Mouse (Mus musculus) thymus, postnatal 0 days (tissue): ENCODE data around the gene Obsl1. TPM values are rescaled to one million over a fixed set of nuclear protein-coding genes. Genes with fewer than 3 reads are reported as not detected.
A peak's percentile ranks its signal among the peaks of the same experiment; 100 is the strongest.

ENCODE experiments used
- DNase-seq: peaks from one replicate; pipeline ENCODE4 v3.0.0-alpha.2; 2015; ENCODE audit warnings: low spot score
- polyA plus RNA-seq: library from polyadenylated mRNA; unstranded; fragments of >200 nt; fragmentation: Nextera tagmentation; extraction: Ambion mirVana; gene quantifications from 2 replicates; pipeline ENCODE4 v1.2.1, GENCODE M21; 2015

Obsl1 gene
- polyA plus RNA-seq, 1 experiment from 2014 or later = 10.2 TPM

DNA sequence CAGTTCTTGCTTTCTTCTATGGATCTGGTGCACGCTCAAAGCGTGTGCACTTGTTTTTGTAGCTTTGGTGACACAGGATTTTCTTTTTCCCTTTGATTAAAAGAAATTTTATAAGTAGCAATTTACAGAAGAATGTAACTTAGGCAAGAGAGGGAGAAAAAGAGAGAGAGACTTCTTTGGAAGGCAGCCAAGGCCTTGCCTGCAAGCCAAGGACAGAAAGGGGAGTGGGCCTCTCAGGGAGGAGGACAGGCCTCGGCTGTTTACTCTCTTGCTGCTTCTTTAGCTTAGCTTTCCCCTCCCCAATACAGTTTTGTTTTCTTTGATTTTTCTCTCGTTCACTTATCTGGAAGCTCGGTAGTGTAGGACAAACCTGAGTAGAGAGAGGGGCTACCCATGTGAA, 13.3 kb upstream of the Obsl1 start:
- no peak for DNase-seq

DNA sequence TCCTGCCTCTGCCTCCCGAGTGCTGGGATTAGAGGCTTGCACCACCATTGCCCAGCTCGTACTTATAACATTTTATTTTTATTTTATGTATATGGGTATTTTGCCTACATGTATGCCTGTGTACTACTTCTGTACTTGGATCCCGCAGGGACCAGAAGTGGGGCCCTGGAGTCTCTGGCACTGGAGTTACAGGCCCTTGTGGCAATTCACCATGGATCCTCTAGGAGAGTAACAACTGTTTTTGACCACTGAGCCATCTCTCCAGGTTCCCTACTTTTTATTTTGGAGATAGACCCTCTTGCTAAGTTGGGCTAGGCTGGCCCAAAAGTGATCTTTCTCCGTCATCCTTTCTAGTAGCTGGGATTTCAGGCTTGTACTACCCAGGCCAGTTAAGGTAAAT, 12.2 kb upstream of the Obsl1 start:
- DNase-seq = no peak

DNA sequence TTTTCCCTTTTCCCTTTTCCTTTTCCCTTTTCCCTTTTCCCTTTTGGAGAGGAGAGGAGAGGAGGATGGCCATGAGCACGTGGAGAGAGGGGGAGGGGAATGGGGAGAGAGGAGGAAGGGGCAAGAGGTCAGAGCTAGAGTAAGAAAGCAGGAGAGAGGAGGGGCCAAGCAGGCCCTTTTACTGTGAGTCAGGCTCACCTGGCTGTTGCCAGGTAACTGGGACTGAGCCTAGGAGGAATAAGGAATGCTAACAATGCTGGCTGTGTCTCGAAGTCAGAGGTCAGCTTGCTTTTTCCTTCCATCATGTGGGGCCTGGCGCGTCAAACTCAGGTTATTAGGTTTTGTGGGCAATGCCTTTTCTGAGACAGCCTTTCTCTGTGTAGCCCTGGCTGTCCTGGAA, 11.7 kb upstream of the Obsl1 start:
- DNase-seq = no peak

DNA sequence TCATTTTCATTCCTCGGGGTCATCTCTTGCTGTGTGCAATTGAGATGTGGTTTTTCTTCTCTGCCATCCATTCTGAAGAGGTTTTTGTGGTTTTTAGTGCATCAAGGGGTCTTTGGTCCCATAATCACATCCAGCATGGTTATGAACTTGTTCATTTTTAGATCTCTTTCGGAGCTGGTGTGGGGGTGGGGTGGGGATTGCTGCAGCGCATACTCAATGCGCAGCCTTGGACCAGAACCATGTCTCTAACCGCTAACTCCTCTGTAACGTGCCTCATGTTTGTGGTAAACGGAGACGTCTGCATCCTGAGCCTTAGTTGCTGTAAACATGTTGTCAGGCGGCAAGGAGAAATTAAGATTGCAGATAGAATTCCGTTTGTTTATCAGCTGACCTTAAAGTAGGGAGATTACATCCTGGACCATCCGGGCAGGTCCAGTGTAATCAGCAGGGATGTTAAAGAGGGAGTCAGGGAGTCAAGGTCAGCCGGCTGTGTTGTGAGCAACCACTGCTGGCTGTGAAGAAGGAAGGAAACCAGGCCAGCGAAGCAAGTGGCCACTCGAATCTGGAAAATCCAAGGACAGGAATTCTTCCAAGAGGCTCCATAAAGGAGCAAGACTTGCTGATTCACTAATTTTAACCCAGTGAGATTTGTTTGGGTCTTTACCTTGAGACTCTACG, 10.6 kb upstream of the Obsl1 start:
- DNase-seq = no peak

DNA sequence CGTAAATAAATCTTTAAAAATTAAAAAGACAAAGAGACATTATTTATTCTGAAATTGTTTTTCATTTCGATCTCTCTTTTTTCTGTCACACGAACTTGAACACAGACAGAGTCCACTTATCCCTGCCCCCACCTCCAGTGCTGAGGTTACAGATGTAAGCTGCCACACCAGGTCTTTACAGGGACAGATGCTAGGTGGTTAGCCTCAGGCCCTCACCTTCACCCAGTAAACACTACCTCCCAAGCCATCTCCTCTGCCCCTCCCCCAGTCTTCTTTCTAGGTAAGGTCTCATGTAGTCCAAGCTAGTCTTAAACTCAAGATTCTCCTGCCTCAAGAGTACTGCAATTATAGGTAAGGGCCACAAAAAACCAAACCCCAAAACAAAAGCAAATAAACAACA, 6.3 kb upstream of the Obsl1 start:
- DNase-seq = no peak

DNA sequence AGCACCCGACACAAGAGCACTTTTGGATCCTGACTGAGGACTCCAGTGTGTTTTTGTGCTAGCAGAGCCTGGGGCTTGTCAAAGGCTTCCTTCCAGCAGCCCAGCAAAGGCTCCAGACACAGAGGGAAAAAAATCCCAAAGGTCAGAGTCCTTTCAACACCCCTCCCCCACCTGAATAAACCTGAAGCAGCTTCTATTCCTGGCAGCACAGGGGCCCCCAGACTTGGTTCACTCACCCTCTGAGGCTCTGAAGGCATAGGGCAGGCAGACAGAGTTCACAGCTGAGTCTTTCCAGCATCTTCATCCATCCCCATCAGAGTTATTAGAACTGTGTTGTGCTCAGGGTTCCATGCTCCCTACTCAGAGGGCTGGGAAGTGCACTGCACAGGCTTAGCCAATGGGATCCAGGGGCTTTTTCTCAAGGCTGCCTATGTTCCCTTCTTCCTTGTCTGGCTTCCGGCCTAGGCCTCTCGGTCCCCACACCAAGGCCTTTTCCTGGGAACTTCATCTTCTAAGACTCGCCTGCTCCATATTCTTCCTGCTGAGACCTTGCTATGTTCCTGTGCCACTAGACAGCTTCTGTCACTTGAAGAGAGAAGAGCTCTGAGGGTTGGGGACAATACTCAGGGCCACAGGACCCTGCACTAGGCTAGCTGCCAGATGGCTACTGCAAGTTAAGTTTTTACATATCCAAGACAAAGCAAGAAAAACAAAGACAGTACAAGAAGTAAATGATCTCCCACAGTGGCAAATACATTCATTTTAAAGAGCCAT, 5.4 kb upstream of the Obsl1 start:
- no peak for DNase-seq

DNA sequence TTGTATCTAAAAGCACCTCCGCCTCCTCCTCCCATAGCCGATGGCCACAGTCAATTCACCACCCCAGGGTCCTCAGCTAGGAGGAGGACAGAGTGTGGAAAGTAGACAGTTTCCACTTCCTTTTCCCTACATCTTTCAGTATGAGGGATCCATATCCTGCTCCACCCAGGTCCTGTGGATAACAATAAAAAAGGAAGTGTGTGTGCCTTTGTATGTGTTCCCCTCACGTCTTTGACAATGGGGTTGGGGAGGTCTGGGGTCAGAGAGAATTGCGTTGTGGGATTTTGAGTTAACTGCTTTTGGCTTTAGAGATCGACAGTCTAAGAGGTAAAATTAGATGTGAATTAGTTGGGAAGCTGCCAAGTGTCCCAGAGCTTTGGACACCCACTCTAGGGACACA, 3.9 kb upstream of the Obsl1 start:
- DNase-seq = no peak

DNA sequence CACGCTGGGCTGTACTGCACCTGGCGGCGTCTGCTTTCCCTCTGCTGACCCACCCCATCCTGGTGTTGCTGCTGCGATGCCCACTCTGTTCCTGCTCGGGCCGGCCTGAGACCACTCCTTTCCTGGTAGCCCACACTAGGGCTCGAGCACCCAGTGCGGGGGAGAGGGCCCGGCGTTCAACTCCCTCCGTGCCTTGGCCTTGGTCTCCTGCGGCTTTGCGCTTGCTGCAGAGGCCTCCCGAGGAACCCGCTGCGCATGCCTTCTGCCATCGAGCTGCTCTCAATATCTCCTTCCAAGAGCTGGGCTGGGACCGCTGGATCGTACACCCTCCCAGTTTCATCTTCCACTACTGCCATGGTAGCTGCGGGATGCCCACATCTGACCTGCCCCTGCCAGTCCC, 3.3 kb upstream of the Obsl1 start:
- no peak for DNase-seq

DNA sequence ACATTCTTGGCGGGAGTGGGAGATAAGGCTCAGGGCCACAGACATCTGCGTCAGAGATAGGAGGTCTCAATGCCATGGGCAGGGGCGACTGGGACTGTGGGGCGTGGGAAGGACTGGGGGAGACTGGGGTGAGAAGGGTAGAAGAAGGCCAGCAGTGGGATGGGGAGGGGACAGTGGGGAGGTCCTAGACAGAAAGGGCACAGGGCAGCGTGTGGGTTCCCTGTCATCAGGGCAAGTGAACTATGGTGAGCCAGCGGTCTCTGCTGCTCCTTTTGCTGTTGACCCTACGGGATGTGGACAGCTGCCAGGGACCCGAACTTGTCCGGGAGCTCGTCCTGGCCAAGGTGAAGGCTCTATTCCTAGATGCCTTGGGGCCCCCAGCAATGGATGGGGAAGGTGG, 754 bp upstream of the Obsl1 start, which contains the start of gene Inha:
TSS of gene Inha (plus strand) at position 72 of the 400 bp plus-strand sequence.
- DNase-seq = no peak

DNA sequence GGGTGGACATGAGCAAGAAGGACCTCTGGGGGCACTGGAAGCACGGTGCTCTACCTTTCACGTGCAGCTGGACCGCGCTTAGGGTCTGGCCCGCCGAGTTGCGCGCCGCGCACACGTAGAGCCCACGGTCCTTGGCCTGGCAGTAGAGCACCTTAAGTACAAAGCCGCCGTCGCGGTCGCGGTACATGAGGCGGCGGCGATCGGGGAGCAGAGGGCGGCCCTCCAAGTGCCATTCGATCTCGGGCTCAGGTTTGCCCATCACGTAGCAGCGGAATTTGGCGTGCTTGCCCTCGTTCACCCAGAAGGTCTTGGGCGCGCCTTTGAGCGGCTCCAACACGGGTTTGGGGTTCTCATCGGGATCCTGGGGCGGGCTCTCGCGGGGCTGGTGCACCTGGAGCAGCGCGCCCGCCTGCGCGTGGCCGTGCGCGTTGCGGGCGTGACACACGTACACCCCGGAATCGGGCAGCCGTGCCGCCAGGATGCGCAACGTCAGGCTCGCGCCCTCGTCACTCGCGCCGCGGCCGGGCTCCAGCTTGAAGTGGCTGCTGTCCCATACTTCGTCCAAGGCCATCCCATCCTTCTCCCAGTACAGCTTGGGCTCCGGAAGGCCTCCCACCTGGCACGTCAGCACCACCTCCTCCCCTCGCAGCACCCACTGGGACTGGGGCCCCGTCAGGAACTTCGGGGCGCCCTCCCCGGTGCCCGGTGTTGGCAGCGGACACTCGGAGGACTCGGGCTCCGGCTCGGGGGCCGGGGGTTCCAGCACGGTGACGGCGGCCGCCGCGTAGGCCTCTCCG, 895 bp downstream of the Obsl1 start:
- peak; percentile 12 for DNase-seq

DNA sequence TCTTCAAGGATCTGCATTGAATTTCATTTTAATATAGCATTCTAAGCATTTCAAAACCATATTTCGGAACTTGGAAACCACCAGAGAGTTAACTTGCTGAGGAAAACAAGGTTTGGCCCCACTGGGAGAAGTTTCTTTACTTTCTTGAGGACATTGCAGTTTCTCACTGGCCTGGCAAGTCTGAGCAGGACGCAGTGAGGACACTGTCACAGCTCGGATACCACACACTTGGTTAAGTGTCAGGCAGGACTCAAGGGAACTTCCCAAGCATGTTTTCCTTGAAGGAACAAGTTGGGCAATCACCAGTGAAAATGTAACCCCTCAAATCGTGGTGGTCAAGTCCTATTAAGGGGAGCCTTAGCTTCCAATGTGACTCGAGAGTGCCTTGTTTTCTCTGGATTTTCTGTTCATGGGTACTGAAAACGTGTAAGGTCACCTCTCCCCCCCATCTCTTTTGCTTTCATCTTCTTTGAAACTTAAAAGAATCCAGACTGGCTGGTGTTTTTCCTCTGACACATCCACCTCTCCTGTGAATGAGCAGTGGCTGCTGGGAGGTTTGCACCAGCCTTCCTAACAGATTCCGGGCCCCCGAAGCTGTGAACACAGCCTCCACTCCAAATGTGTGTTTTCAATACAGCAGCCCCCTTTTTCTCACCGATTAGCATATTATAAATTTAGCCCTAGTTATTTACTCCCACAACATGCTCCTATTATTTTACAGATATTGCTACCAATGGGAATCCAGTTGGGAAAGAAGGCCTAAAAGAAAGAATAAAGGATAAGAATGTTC, 1.8 kb downstream of the Obsl1 start:
- no peak for DNase-seq

DNA sequence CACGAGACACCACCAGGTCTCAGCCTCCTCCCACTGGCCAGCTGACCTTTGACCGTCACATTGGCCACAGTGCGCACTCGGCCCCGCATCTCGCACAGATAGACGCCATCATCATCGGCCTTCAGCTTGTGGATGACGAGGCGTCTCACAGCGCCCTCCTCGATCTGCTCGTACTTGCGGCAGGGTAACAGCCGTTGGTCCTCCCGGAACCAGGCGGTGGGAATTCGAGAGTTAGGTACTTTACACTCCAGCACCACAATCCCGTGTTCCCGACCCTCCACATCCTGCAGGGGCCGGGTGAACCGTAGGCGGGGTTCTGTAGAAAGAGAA, 2.6 kb downstream of the Obsl1 start:
- no peak for DNase-seq

DNA sequence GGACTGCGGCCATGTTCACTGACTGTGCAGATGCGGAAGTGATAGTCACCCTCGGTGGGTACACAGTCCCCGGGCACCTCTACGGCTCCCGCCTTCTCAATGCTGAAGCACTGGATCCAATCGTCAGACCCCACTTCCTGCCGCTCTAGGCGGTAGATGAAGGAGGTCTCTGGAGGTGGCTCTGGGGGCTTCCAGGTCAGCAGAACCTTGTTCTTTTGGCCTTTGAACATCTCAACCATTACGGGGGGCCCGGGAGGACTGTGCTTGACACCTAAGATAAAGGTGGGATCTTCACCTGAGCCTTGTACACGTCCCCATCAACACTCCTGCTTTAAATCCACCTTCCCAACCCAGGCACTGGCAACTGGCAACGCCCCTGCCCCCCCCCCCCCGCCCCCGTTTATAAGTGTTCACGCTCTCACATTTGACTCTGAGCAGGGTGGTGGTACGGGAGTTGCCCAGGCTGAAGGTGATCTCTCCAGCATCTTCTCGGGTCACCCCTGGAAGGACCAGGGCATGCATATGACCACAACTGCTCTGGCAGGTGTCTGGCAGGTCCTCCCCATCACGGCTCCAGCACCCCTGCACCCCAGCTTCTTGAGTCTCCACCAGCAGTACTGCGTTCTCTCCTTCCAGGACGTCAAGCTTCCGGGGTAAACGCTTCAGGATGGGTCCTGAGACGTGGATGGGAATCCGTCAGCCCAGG, 3.2 kb downstream of the Obsl1 start:
- DNase-seq = no peak

DNA sequence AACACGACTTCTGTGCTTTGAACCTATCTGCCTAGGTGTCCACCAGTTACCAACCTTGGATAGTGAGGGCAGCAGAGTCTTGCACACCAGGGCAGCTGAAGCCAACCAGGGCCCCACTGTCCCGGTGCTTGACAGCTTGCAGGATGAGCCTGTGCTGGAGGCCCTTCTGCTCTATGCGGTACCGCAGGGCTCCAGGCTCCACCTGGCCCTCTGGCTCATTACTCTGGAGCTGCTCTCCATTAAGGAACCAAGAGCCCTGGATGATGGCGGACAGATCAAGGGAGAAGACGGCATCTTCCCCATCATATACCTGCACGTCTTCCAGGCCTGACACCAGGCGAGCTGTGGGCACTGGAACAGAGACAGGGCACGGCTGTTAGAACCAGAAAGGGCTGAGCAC, 4.3 kb downstream of the Obsl1 start:
- DNase-seq = no peak

DNA sequence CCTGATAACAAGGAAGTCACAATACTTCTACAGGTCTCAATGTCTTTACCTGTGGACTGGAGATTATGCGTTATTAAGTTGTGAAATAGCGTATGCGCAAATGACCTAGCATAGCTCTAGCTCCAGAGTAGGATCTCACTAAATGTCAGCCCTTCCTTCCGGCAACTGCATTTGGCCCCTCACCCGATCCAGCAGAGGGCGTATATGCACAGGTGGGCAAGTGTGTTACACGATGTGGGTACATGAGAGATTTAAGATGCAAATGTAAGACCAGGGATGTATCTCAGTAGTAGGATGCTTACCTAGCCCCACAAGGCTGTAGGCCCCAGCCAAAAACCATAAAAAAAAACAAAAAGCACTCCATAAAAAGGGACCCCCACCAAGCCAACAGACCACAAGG, 6.8 kb downstream of the Obsl1 start:
- DNase-seq = no peak

DNA sequence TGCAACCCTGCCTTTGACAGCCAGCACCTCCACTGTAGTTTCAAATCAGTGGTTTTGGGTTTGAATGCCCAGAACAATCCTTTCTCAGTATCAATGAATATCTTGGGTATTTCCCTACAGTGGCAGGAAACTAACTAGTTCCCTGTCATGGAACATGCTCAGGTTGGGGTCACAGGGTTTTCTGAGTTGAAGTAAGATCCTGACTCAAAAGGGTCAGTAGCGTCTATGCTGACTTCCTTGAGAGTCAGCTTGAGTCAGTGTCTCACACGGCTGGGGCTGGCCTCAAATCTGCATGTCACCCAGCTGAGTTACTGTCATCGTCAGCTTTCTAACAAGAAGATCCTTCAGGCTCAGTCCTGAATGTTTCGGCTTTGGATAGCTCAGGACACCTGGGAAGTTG, 7.4 kb downstream of the Obsl1 start:
- DNase-seq = no peak

DNA sequence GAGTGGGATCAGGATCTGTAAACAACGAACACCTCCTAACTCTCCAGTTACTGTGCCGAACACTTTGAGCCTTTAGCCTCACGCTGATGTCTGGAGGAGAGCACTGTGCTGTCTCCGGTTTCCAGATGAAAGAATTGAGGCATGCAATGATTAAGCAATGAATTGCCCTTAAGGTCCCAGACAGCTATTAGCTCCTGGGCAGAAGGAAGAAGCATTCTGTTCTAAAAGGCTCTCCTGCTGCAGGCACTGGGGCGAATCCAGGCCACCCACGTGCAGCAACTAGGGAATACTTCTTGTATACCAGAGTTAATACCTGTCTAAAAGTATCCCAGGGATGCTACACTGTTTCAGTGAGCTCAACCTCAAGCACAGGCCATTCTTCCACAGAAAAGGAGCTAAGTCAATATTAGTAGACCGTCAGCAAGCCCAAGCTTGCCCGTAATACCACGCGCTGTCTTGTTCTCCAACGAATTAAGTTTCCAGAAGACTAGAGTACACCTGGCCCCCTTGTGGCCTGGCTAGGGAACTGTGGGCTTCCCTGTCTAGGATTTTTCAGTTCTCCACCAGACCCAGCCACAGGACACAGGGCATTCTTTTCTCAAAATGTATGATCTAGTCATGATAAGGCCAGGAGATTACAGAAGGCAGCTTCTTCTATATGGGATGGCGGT, 11.2 kb downstream of the Obsl1 start:
- no peak for DNase-seq

DNA sequence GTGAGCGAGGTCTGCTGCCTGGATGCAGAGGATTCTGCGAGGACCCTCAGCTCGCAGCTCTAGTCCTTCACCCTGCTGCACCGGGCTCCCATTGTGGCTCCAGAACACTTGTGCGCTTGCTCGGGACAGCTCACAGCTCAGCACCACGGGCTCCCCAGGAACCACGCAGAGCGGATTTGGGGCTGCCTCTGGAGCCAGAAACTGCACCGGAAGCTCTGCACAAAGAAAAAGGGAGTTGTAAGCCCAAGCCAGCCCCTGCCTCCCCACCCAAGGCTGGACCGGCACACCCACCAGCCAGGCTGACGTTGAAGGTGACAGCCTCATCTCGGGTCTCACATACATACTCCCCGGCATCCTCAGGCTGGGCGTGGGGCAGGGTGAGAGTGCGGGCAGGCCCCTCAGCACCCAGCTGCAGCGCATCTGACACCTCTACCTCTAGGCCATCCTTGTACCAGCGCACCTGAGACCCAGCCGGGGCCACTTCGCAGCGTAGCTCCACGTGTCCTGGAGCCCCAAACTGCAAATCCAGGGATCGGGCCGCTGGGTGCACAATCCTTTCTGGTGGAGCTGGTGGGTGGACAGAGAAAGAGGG, 13.6 kb downstream of the Obsl1 start:
- no peak for DNase-seq

DNA sequence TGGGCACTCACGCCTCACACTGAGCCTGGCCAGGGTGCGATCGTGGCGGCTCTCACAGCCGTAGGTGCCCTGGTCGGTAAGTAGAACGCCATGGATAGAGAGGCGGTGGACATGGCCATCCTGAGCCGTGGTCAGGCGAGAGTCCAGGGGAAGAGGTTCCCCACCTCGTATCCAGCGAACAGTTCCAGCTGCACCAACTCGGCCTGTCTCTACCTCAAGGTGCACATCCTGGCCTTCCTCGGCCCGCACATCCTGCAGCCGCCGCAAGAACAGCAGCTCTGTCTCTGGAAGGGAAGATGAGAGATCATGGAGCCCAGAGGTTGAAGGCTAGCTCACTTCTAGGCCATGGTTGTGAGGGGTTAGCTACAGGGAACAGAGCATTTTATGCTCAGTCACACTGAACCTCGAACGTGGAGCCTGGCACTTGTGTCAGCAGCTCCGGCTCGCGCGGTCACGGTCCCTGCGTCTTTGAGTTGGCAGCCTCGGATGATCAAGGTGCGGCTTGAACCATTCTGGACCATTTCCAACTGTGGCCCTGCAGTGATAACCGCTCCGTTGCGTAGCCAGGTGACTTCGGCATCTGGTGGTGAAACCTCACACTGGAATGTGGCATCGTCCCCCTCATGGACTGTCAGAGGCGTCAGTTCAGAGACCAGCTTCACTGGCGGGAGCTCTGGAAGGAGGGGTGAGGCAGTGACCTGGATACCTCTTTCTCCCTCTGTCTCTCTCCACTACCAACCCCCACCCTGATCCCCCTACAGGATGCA, 15.3 kb downstream of the Obsl1 start:
- no peak for DNase-seq
